Comparison of ENCODE assay signal across 9 mouse cellular contexts in the genomic region with DNA sequence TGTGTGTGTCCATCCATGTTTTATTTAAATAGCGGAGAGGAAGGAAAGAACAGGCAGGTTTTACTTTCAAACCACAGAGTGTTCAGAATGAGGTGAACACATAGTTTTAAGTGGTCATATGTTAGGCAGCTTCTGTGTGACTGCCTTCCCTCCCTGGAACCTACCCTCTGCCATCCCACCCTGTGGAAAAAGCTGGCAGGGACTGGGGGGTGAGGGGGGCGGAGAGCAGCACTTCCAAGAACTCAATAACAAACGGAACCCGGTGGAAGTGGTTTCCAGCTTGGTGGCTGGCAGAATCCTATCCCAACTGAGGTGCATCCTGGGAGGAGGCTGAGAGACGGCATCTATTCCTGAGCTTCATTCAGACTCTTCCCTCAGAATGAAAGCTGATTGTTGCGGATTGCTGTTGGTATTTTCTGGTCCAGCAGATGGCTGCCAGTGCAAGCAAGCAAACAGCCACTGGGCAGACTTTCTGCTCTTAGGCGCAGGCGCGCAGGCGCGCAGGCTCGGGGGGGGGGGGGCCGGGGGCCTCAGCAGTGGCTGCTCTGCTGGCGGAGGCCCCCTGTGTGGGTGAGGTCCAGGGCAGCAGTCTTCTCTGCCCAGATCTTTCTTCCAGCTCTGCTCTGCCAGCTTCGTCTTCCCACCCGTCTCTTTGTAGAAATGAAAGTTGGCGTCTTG. TPM values are rescaled to one million over a fixed set of nuclear protein-coding genes. Genes with fewer than 3 reads are reported as not detected.
DNase-seq lines count a peak whose midpoint lies in the region; ATAC-seq lines count a peak whose summit lies in the region.
"Had no signal": no experiment of that assay in that cellular context is flagged by ENCODE, and none has a peak within 500 bp of the region (broad histone marks: within the 10 kb centered on the region; RNA-seq: fewer than 3 reads in every experiment).

No protein-coding gene starts in this region.

- H3K4me2 ChIP-seq in limb, embryonic 13.5 days (replicated peaks) = peak overlapping the region; percentile 55
- peak overlapping the region; percentile 48 for H3K4me2 ChIP-seq in midbrain, embryonic 15.5 days
- peak overlapping the region; percentile 59 for H3K4me2 ChIP-seq in stomach, embryonic 16.5 days (ENCODE audit: low read depth, low read length)

- no peaks in the 10 kb centered on the region for H3K36me3 ChIP-seq in limb, embryonic 13.5 days
- no peaks in the 10 kb centered on the region for H3K36me3 ChIP-seq in midbrain, embryonic 15.5 days (replicated peaks)
- no peaks in the 10 kb centered on the region for H3K36me3 ChIP-seq in stomach, embryonic 16.5 days (ENCODE audit: control insufficient read depth, insufficient read depth, low read length)

- WGBS in limb, embryonic 13.5 days = 44% methylated on average over 16 of the region's 17 CpGs
- 28% methylated on average over 17 of the region's 17 CpGs for WGBS in midbrain, embryonic 15.5 days
- 31% methylated on average over 17 of the region's 17 CpGs for WGBS in stomach, embryonic 16.5 days

- H3K4me1 ChIP-seq in limb, embryonic 13.5 days = peaks cover 15% of the 10 kb centered on the region
- H3K4me1 ChIP-seq in midbrain, embryonic 15.5 days = peaks cover 9% of the 10 kb centered on the region; the same call in 1 of the 2 replicates
- H3K4me1 ChIP-seq in stomach, embryonic 16.5 days (ENCODE audit: control insufficient read depth, insufficient read depth, low read length) = no peaks in the 10 kb centered on the region

- peak overlapping the region; percentile 25 for H3K4me3 ChIP-seq in limb, embryonic 13.5 days
- peak overlapping the region; percentile 22 for H3K4me3 ChIP-seq in midbrain, embryonic 15.5 days
- H3K4me3 ChIP-seq in stomach, embryonic 16.5 days (replicated peaks; ENCODE audit: low read length) = peak overlapping the region; percentile 43

- DNase-seq in adrenal gland, adult 2 months = peak; percentile 74
- DNase-seq in adrenal gland, postnatal 4 days (ENCODE audit: low spot score in 2 of 2) = no peak
- DNase-seq in cerebellum, adult 9-11 months = peak; percentile 72
- DNase-seq in gastrocnemius, postnatal 14 days = peak; percentile 56
- DNase-seq in kidney, adult 8-10 months = peak; percentile 23 to 33

- no peaks in the 10 kb centered on the region for H3K9me3 ChIP-seq in limb, embryonic 13.5 days
- no peaks in the 10 kb centered on the region for H3K9me3 ChIP-seq in midbrain, embryonic 15.5 days
- H3K9me3 ChIP-seq in stomach, embryonic 16.5 days (replicated peaks; ENCODE audit: control insufficient read depth, low read length) = no peaks in the 10 kb centered on the region

- H3K9ac ChIP-seq in limb, embryonic 13.5 days = peak overlapping the region; percentile 60
- peak overlapping the region; percentile 28 for H3K9ac ChIP-seq in midbrain, embryonic 15.5 days
- H3K9ac ChIP-seq in stomach, embryonic 16.5 days (ENCODE audit: low read length) = peak overlapping the region; percentile 74

- H3K27me3 ChIP-seq in limb, embryonic 13.5 days = no peaks in the 10 kb centered on the region
- no peaks in the 10 kb centered on the region for H3K27me3 ChIP-seq in midbrain, embryonic 15.5 days (replicated peaks)
- no peaks in the 10 kb centered on the region for H3K27me3 ChIP-seq in stomach, embryonic 16.5 days (ENCODE audit: control insufficient read depth, insufficient read depth, low read length)

- ATAC-seq in limb, embryonic 13.5 days (ENCODE audit: low FRiP score, low read depth) = peak; percentile 82; the same call in 1 of the 2 replicates
- peak; percentile 92 for ATAC-seq in midbrain, embryonic 15.5 days (replicated peaks)
- ATAC-seq in stomach, embryonic 16.5 days (ENCODE audit: insufficient read depth, low FRiP score) = peak; percentile 78

- intact Hi-C loops in gastrocnemius, postnatal 14 days (cut with DNase I; ENCODE audit: low total_unique reads) = no loop called here

- H3K27ac ChIP-seq in limb, embryonic 13.5 days = peak overlapping the region; percentile 63; the same call in 1 of the 2 replicates
- H3K27ac ChIP-seq in midbrain, embryonic 15.5 days = peak overlapping the region; percentile 64
- peak overlapping the region; percentile 42 for H3K27ac ChIP-seq in stomach, embryonic 16.5 days (ENCODE audit: low read length)

RNA-seq across cellular contexts. Expression of a gene that starts 14.3 kb away (rescaled TPM):
- total RNA-seq in adrenal gland, adult 2 months (2021) = 1 to 10 TPM; 1.4 to 3.6 TPM
- 2.3 and 2.9 TPM in 2 replicates for polyA plus RNA-seq in adrenal gland, adult 2 months (2012; rRNA removed)
- 1 to 10 TPM; 2.1 to 2.8 TPM for total RNA-seq in adrenal gland, postnatal 4 days (2021)
- total RNA-seq in gastrocnemius, postnatal 14 days (2021) = 10 to 100 TPM; 56.1 to 66.9 TPM
- polyA plus RNA-seq in limb, embryonic 13.5 days (2015; fragmentation: Nextera tagmentation; extraction: Ambion mirVana) = 3.3 and 3.5 TPM in 2 replicates
- polyA plus RNA-seq in midbrain, embryonic 15.5 days (2015; fragmentation: Nextera tagmentation; extraction: Ambion mirVana) = 0.57 and 1.4 TPM in 2 replicates
- 12.3 and 16.2 TPM in 2 replicates for polyA plus RNA-seq in stomach, embryonic 16.5 days (2015; fragmentation: Nextera tagmentation; extraction: Ambion mirVana)

RNA-seq across cellular contexts. Expression of a gene that starts 29.5 kb away (rescaled TPM):
- under 1 TPM in 1 of 2 experiments, not detected in 1; 0.93 TPM for total RNA-seq in adrenal gland, adult 2 months (2021)
- polyA plus RNA-seq in adrenal gland, adult 2 months (2012; rRNA removed) = 4.4 TPM in 1 of 2 replicates, not detected in the other
- total RNA-seq in adrenal gland, postnatal 4 days (2021) = not detected
- not detected for total RNA-seq in gastrocnemius, postnatal 14 days (2021)
- polyA plus RNA-seq in limb, embryonic 13.5 days (2015; fragmentation: Nextera tagmentation; extraction: Ambion mirVana) = not detected in 2 replicates
- polyA plus RNA-seq in midbrain, embryonic 15.5 days (2015; fragmentation: Nextera tagmentation; extraction: Ambion mirVana) = 0.77 TPM in 1 of 2 replicates, not detected in the other
- polyA plus RNA-seq in stomach, embryonic 16.5 days (2015; fragmentation: Nextera tagmentation; extraction: Ambion mirVana) = 0.52 and 0.90 TPM in 2 replicates
- total RNA-seq: heart, postnatal 10 days had no signal

RNA-seq across cellular contexts. Expression of a gene that starts 29.5 kb away (rescaled TPM):
- total RNA-seq in adrenal gland, adult 2 months (2021) = 100 to 1,000 TPM; 223 to 312 TPM
- 34.7 and 43.0 TPM in 2 replicates for polyA plus RNA-seq in adrenal gland, adult 2 months (2012; rRNA removed)
- 100 to 1,000 TPM; 171 to 172 TPM for total RNA-seq in adrenal gland, postnatal 4 days (2021)
- total RNA-seq in gastrocnemius, postnatal 14 days (2021) = 100 to 1,000 TPM; 134 to 137 TPM
- polyA plus RNA-seq in limb, embryonic 13.5 days (2015; fragmentation: Nextera tagmentation; extraction: Ambion mirVana) = 98.8 and 106 TPM in 2 replicates
- 75.4 and 77.9 TPM in 2 replicates for polyA plus RNA-seq in midbrain, embryonic 15.5 days (2015; fragmentation: Nextera tagmentation; extraction: Ambion mirVana)
- polyA plus RNA-seq in stomach, embryonic 16.5 days (2015; fragmentation: Nextera tagmentation; extraction: Ambion mirVana) = 151 and 186 TPM in 2 replicates

RNA-seq across cellular contexts. Expression of a gene that starts 34.4 kb away (rescaled TPM):
- total RNA-seq in adrenal gland, adult 2 months (2021) = under 1 TPM; 0.37 to 0.97 TPM
- 0.04 TPM in 1 of 2 replicates, not detected in the other for polyA plus RNA-seq in adrenal gland, adult 2 months (2012; rRNA removed)
- 1 to 10 TPM in 1 of 2 experiments, under 1 TPM in 1; 0.56 to 1.1 TPM for total RNA-seq in adrenal gland, postnatal 4 days (2021)
- total RNA-seq in gastrocnemius, postnatal 14 days (2021) = not detected
- 0.08 and 0.10 TPM in 2 replicates for polyA plus RNA-seq in limb, embryonic 13.5 days (2015; fragmentation: Nextera tagmentation; extraction: Ambion mirVana)
- polyA plus RNA-seq in midbrain, embryonic 15.5 days (2015; fragmentation: Nextera tagmentation; extraction: Ambion mirVana) = 1.1 and 1.5 TPM in 2 replicates
- polyA plus RNA-seq in stomach, embryonic 16.5 days (2015; fragmentation: Nextera tagmentation; extraction: Ambion mirVana) = 0.15 TPM in 1 of 2 replicates, not detected in the other
- total RNA-seq: heart, postnatal 10 days had no signal

RNA-seq across cellular contexts. Expression of a gene that starts 56.6 kb away (rescaled TPM):
- total RNA-seq in adrenal gland, adult 2 months (2021) = 10 to 100 TPM; 17.0 to 36.7 TPM
- 12.3 and 21.0 TPM in 2 replicates for polyA plus RNA-seq in adrenal gland, adult 2 months (2012; rRNA removed)
- total RNA-seq in adrenal gland, postnatal 4 days (2021) = 10 to 100 TPM; 27.9 to 28.6 TPM
- total RNA-seq in gastrocnemius, postnatal 14 days (2021) = 1 to 10 TPM; 3.8 to 4.7 TPM
- 0.31 and 0.37 TPM in 2 replicates for polyA plus RNA-seq in limb, embryonic 13.5 days (2015; fragmentation: Nextera tagmentation; extraction: Ambion mirVana)
- polyA plus RNA-seq in midbrain, embryonic 15.5 days (2015; fragmentation: Nextera tagmentation; extraction: Ambion mirVana) = 0.42 and 0.61 TPM in 2 replicates
- polyA plus RNA-seq in stomach, embryonic 16.5 days (2015; fragmentation: Nextera tagmentation; extraction: Ambion mirVana) = 2.3 and 2.6 TPM in 2 replicates

Comparison
In these comparisons a context has a peak if more than half of its experiments do, and no peak if none do; other contexts are left out.
1. DNase-seq: peak in adrenal gland, adult 2 months (single experiment), cerebellum, adult 9-11 months (single experiment), gastrocnemius, postnatal 14 days (single experiment) and kidney, adult 8-10 months (2 of 2); none in adrenal gland, postnatal 4 days (0 of 2).
2. Peak in every context shown above with its lines, with median percentiles within 50 percentile points of each other: ATAC-seq, H3K27ac ChIP-seq, H3K4me2 ChIP-seq, H3K4me3 ChIP-seq and H3K9ac ChIP-seq.